In genomic region chr2:64522722-64523121, GRCm38 (mm10) we compare ENCODE assay signal across 13 mouse cellular contexts.
"Had no signal": no experiment of that assay in that cellular context is flagged by ENCODE, and none has a peak within 500 bp of the region (broad histone marks: within the 10 kb centered on the region; RNA-seq: fewer than 3 reads in every experiment).

No protein-coding gene starts in this region.

- H3K27me3 ChIP-seq: kidney, embryonic 15.5 days; liver, embryonic 15.5 days; neural tube, embryonic 12.5 days; stomach, embryonic 15.5 days had no signal

- H3K4me2 ChIP-seq: kidney, embryonic 15.5 days; liver, embryonic 11.5 days; liver, embryonic 15.5 days; neural tube, embryonic 12.5 days; stomach, embryonic 15.5 days had no signal

- DNase-seq: kidney, adult 2 months; kidney, postnatal 14 days; lung, adult 2 months; lung, postnatal 36 days; right cerebral cortex, postnatal 14 days; thymus, postnatal 36 days had no signal

- H3K9me3 ChIP-seq: kidney, embryonic 15.5 days; limb, embryonic 10.5 days; liver, embryonic 15.5 days; neural tube, embryonic 12.5 days; stomach, embryonic 15.5 days had no signal

- H3K4me3 ChIP-seq: kidney, embryonic 15.5 days; limb, embryonic 10.5 days; liver, embryonic 15.5 days; neural tube, embryonic 12.5 days; stomach, embryonic 15.5 days had no signal

- ATAC-seq: lung, postnatal 0 days had no signal

- H3K36me3 ChIP-seq: kidney, embryonic 15.5 days; limb, embryonic 10.5 days; liver, embryonic 15.5 days; neural tube, embryonic 12.5 days; stomach, embryonic 15.5 days had no signal

- H3K27ac ChIP-seq: kidney, embryonic 15.5 days; limb, embryonic 10.5 days; liver, embryonic 15.5 days; neural tube, embryonic 12.5 days; stomach, embryonic 15.5 days had no signal

- H3K9ac ChIP-seq: kidney, embryonic 15.5 days; liver, embryonic 15.5 days; neural tube, embryonic 12.5 days; stomach, embryonic 15.5 days had no signal

- H3K4me1 ChIP-seq: kidney, embryonic 15.5 days; limb, embryonic 10.5 days; liver, embryonic 15.5 days; stomach, embryonic 15.5 days had no signal
